Mouse (Mus musculus) frontal cortex, adult 2 months (tissue): ENCODE data around the gene Synpo2l. TPM values are rescaled to one million over a fixed set of nuclear protein-coding genes. Genes with fewer than 3 reads are reported as not detected.

Experiments
- DNase-seq, 2 experiments: peaks; one replicate each; pipeline ENCODE4 v3.0.0; 2022; ENCODE audit warnings: low spot score in 1 of 2; ENCODE audit errors: extremely low spot score in 1 of 2
- polyA plus RNA-seq: library from polyadenylated mRNA; depleted of rRNA; stranded (reverse); fragments of >200 nt; gene quantifications from 2 replicates; pipeline ENCODE4 v1.2.3, GENCODE M21; 2012; rRNA removed

Synpo2l gene
- polyA plus RNA-seq, 1 experiment = 0.40 TPM

DNA sequence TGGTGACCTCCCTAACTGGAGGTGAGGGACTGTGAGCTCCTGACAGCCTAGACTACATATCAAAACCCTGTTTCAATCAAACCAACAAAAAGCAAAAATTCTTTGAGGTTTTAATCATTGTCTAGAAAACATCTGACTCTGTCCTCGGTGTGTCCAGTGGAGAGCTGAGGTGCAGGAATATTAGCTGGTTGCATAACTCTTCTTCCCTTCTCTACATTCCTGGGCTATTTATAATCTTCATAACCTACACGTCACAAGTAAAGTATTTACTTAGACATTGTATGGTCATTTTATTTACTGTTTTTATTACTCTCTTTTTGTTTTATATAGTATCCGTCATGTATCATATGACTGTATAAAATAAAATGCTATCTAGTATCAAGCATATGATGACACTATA is 58.6 kb downstream of the Synpo2l start:
- no peak for DNase-seq

Other genes with a start within 250 kb of the Synpo2l start
- 0.72 and 1.7 TPM in 2 replicates for gene Cfap70, start 216.1 kb downstream of the Synpo2l start, polyA plus RNA-seq
- 72.6 TPM in 2 replicates for gene Anxa7, start 188.2 kb downstream of the Synpo2l start, polyA plus RNA-seq
- 0.36 and 0.62 TPM in 2 replicates for gene Mss51, start 171.5 kb downstream of the Synpo2l start, polyA plus RNA-seq
- gene Ppp3cb, start 121.8 kb downstream of the Synpo2l start, polyA plus RNA-seq = 173 and 179 TPM in 2 replicates
- gene Usp54, start 27.3 kb downstream of the Synpo2l start, polyA plus RNA-seq = 40.5 and 45.0 TPM in 2 replicates
- 1.4 and 2.2 TPM in 2 replicates for gene Myoz1, start 11.8 kb downstream of the Synpo2l start, polyA plus RNA-seq
- 81.0 and 91.9 TPM in 2 replicates for gene Sec24c, start 6.0 kb upstream of the Synpo2l start, polyA plus RNA-seq
- gene Fut11, start 26.6 kb upstream of the Synpo2l start, polyA plus RNA-seq = 15.2 and 15.3 TPM in 2 replicates
- 65.6 and 79.4 TPM in 2 replicates for gene Chchd1, start 34.7 kb upstream of the Synpo2l start, polyA plus RNA-seq
- 172 and 188 TPM in 2 replicates for gene Zswim8, start 39.2 kb upstream of the Synpo2l start, polyA plus RNA-seq
- gene Ndst2, start 66.2 kb upstream of the Synpo2l start, polyA plus RNA-seq = 22.6 and 24.8 TPM in 2 replicates
- gene Camk2g, start 125.7 kb upstream of the Synpo2l start, polyA plus RNA-seq = 201 and 208 TPM in 2 replicates
- gene Plau, start 168.3 kb upstream of the Synpo2l start, polyA plus RNA-seq = 1.9 and 2.3 TPM in 2 replicates